Mouse (Mus musculus): ENCODE results near the gene Apoc2. TPM values are rescaled to one million over a fixed set of nuclear protein-coding genes. Genes with fewer than 3 reads are reported as not detected.

Gene Apoc2
- total and polyA plus RNA-seq, 2 experiments from 2014 or later: 0.50 to 0.86 TPM

- ATAC-seq: no peak
- H3K27me3 ChIP-seq (ENCODE audit: insufficient read depth, low read length): no peaks in the 10 kb centered on the region
- 61% methylated on average over 8 of the region's 8 CpGs for WGBS
- no peaks in the 10 kb centered on the region for H3K4me1 ChIP-seq (ENCODE audit: insufficient read depth)
- no peaks in the 10 kb centered on the region for H3K36me3 ChIP-seq (ENCODE audit: insufficient read depth)
- no peak for TF ChIP-seq CTCF (IDR thresholded peaks at IDR 0.05; ENCODE audit: low read depth)
- no peak within 1 kb of the TSS for H3K27ac ChIP-seq (ENCODE audit: low read depth, low read length)
- no peak within 1 kb of the TSS for H3K9ac ChIP-seq
- no peak within 1 kb of the TSS for H3K4me2 ChIP-seq (ENCODE audit: low read depth)
- no peaks in the 10 kb centered on the region for H3K9me3 ChIP-seq (ENCODE audit: low read length)
- no peak for DNase-seq
- H3K4me3 ChIP-seq (ENCODE audit: low read depth, low read length): no peak within 1 kb of the TSS
Measured at GRCm38 (mm10) chr7:19681202-19681694, 3.5 kb upstream of the Apoc2 start, which contains the start of the genes Gm44805 and Apoc4. Gm44805 (minus strand) TSS chr7:19681423. Apoc4 (minus strand) TSS chr7:19681479.

- no peaks in the 10 kb centered on the region for H3K27me3 ChIP-seq (ENCODE audit: insufficient read depth, low read length)
- 82% methylated on average over 2 of the region's 2 CpGs for WGBS
- no peak for DNase-seq
Measured at GRCm38 (mm10) chr7:19680702-19681101, 3.0 kb upstream of the Apoc2 start.

DNA sequence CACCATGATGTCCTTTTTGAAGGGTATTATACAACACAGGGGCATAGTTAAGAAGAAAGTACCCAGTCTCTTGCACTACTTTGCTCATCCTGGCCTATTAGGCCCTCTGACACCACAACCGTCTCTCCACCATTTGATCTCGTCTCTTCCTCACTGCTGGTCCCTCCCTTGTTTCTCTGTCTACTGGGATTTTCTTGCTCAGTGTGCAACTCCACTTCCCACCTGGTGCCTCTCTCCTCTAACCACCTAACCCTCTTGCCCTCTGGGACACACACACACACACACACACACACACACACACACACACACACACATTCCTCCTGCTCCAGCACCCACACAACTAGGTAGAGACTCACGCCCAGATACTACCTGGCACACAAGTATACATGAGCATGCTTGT is 1.2 kb upstream of the Apoc2 start:
- Histone ChIP-seq H3K27me3 (ENCODE audit: insufficient read depth, low read length) (no peaks in the 10 kb centered on the region), H3K4me2 (ENCODE audit: low read depth) (no peak overlapping the region), H3K27ac (ENCODE audit: low read depth, low read length) (no peak overlapping the region), H3K9me3 (ENCODE audit: low read length) (no peaks in the 10 kb centered on the region), H3K4me1 (ENCODE audit: insufficient read depth) (no peaks in the 10 kb centered on the region), H3K36me3 (ENCODE audit: insufficient read depth) (no peaks in the 10 kb centered on the region), H3K9ac (no peak overlapping the region), H3K4me3 (ENCODE audit: low read depth, low read length) (no peak overlapping the region)
- ATAC-seq (no peak), DNase-seq (no peak)
- WGBS: 89% methylated on average over 3 of the region's 3 CpGs
- TF ChIP-seq CTCF (IDR thresholded peaks at IDR 0.05; ENCODE audit: low read depth): no peak

More at GRCm38 (mm10) chr7:19680702-19681101, 3.0 kb upstream of the Apoc2 start:
- H3K4me3 ChIP-seq (ENCODE audit: low read depth, low read length): no peak overlapping the region
- TF ChIP-seq CTCF (IDR thresholded peaks at IDR 0.05; ENCODE audit: low read depth): no peak
- ATAC-seq: no peak
- H3K9ac ChIP-seq: no peak overlapping the region
- no peaks in the 10 kb centered on the region for H3K36me3 ChIP-seq (ENCODE audit: insufficient read depth)
- H3K4me2 ChIP-seq (ENCODE audit: low read depth): no peak overlapping the region
- no peak overlapping the region for H3K27ac ChIP-seq (ENCODE audit: low read depth, low read length)
- H3K4me1 ChIP-seq (ENCODE audit: insufficient read depth): no peaks in the 10 kb centered on the region
- no peaks in the 10 kb centered on the region for H3K9me3 ChIP-seq (ENCODE audit: low read length)

- TF ChIP-seq CTCF (IDR thresholded peaks at IDR 0.05; ENCODE audit: low read depth): no peak
- no peak for ATAC-seq
- Histone ChIP-seq H3K4me1 (ENCODE audit: insufficient read depth) (no peaks in the 10 kb centered on the region), H3K27ac (ENCODE audit: low read depth, low read length) (no peak overlapping the region), H3K4me3 (ENCODE audit: low read depth, low read length) (no peak overlapping the region), H3K36me3 (ENCODE audit: insufficient read depth) (no peaks in the 10 kb centered on the region), H3K9ac (no peak overlapping the region), H3K4me2 (ENCODE audit: low read depth) (no peak overlapping the region), H3K27me3 (ENCODE audit: insufficient read depth, low read length) (no peaks in the 10 kb centered on the region), H3K9me3 (ENCODE audit: low read length) (no peaks in the 10 kb centered on the region)
- no peak for DNase-seq
- WGBS: 80% methylated on average over 1 of the region's 1 CpGs
Measured at GRCm38 (mm10) chr7:19676662-19677061, 1.1 kb downstream of the Apoc2 start.

GRCm38 (mm10) chr7:19675824-19676223 is 1.9 kb downstream of the Apoc2 start:
- WGBS: 88% methylated on average over 10 of the region's 10 CpGs
- no peak for ATAC-seq
- no peaks in the 10 kb centered on the region for H3K9me3 ChIP-seq (ENCODE audit: low read length)

GRCm38 (mm10) chr7:19673083-19673699 is 4.5 kb downstream of the Apoc2 start:
- no peak for DNase-seq
- Histone ChIP-seq H3K4me1 (ENCODE audit: insufficient read depth) (no peaks in the 10 kb centered on the region), H3K9me3 (ENCODE audit: low read length) (no peaks in the 10 kb centered on the region), H3K9ac (no peak overlapping the region), H3K27ac (ENCODE audit: low read depth, low read length) (no peak overlapping the region), H3K4me3 (ENCODE audit: low read depth, low read length) (no peak overlapping the region), H3K36me3 (ENCODE audit: insufficient read depth) (no peaks in the 10 kb centered on the region), H3K4me2 (ENCODE audit: low read depth) (no peak overlapping the region), H3K27me3 (ENCODE audit: insufficient read depth, low read length) (no peaks in the 10 kb centered on the region)
- no peak for TF ChIP-seq CTCF (IDR thresholded peaks at IDR 0.05; ENCODE audit: low read depth)
- 69% methylated on average over 14 of the region's 14 CpGs for WGBS
- no peak for ATAC-seq

More at GRCm38 (mm10) chr7:19675824-19676223, 1.9 kb downstream of the Apoc2 start:
- Histone ChIP-seq H3K27ac (ENCODE audit: low read depth, low read length) (no peak overlapping the region), H3K27me3 (ENCODE audit: insufficient read depth, low read length) (no peaks in the 10 kb centered on the region), H3K4me2 (ENCODE audit: low read depth) (no peak overlapping the region), H3K4me1 (ENCODE audit: insufficient read depth) (no peaks in the 10 kb centered on the region), H3K36me3 (ENCODE audit: insufficient read depth) (no peaks in the 10 kb centered on the region), H3K9ac (no peak overlapping the region), H3K4me3 (ENCODE audit: low read depth, low read length) (no peak overlapping the region)
- no peak for TF ChIP-seq CTCF (IDR thresholded peaks at IDR 0.05; ENCODE audit: low read depth)
- no peak for DNase-seq

GRCm38 (mm10) chr7:19671511-19671910 is 6.2 kb downstream of the Apoc2 start:
- no peaks in the 10 kb centered on the region for H3K36me3 ChIP-seq (ENCODE audit: insufficient read depth)
- H3K27me3 ChIP-seq (ENCODE audit: insufficient read depth, low read length): no peaks in the 10 kb centered on the region
- ATAC-seq: no peak
- no peak overlapping the region for H3K27ac ChIP-seq (ENCODE audit: low read depth, low read length)
- no peak for TF ChIP-seq CTCF (IDR thresholded peaks at IDR 0.05; ENCODE audit: low read depth)
- no peaks in the 10 kb centered on the region for H3K4me1 ChIP-seq (ENCODE audit: insufficient read depth)
- no peak overlapping the region for H3K9ac ChIP-seq
- no peak overlapping the region for H3K4me2 ChIP-seq (ENCODE audit: low read depth)
- H3K4me3 ChIP-seq (ENCODE audit: low read depth, low read length): no peak overlapping the region
- 68% methylated on average over 10 of the region's 10 CpGs for WGBS
- DNase-seq: no peak
- H3K9me3 ChIP-seq (ENCODE audit: low read length): no peaks in the 10 kb centered on the region

All from forebrain, postnatal 0 days (tissue).